Mouse (Mus musculus): Measurements from ENCODE around the gene Cdk5r2.

The Cdk5r2 gene

GRCm38 (mm10) chr1:74893134-74893855 lies 38.6 kb downstream of the Cdk5r2 start, which contains the start of gene Cryba2:
TSS of gene Cryba2 (minus strand) at chr1:74893143.
- peak; percentile 63 for DNase-seq

- peak; percentile 74 for DNase-seq
These were observed 40.2 kb downstream of the Cdk5r2 start for GRCm38 (mm10) chr1:74894966-74895365.

DNA sequence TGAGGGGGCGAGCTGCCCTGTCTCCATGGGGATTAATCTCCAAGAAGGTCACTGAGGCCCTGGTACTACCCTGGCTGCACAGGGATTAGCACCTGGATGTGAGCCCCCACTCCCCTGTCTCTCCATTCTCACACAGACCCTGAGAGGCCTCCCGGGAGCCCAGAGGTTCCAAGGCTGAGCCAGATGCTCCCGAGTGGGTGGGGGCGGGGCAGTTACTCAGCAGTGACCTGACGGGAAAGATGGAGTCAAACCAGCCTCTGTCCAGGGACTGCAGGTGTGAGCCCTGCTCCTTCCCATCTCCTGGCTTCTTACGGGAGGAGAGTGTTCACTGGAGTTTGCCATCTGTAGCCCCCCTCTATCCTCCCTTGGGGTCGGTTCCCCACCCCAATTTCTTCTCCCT lies 43.2 kb downstream of the Cdk5r2 start:
- DNase-seq: no peak

DNA sequence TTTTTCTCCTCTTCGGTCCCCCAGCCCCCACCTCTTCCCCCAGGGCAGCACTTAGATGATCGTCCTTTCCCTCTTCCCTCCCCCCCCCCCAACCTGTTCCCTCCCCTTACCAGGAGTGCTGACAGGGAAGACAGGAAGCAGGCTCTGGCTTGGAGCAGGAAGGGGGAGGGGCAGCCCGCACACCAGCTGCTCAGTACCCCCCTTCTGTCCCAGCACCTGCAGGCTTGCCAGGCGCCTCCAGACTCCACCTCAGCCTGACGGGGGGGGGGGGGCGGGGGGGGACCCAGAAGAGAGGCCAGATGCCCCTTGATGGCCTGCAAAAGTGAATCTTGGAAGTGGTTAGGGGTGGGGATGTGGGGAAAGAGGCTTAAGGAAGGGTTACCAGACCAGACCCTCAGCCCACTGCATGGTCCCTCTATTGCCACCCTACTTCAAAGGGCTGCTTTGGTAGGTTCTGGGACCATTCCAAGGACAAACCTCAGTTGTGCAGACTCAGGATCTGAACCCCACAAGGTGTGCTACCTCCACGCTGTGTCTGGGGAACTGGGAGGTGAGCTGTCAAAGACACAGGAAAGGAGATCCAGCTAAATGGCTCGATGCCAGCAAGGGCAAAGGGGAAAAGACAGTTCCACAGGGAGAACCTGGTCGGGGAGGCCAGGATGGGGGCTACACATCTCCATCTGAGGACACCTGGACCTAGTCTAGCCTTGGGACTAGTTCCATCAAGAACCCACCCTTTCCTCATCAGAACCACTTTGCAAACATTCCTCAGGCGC lies 44.1 kb downstream of the Cdk5r2 start:
- DNase-seq: no peak

- peak; percentile 21 for DNase-seq
These were observed 45.9 kb downstream of the Cdk5r2 start for GRCm38 (mm10) chr1:74900341-74901285.

GRCm38 (mm10) chr1:74901686-74902085 lies 47.0 kb downstream of the Cdk5r2 start:
- DNase-seq: peak; percentile 73

- DNase-seq: no peak
These were observed 47.5 kb downstream of the Cdk5r2 start for GRCm38 (mm10) chr1:74902191-74902590.
